Mouse (Mus musculus) heart, embryonic 11.5 days (tissue): ENCODE measurements around the gene Chst10. TPM values are rescaled to one million over a fixed set of nuclear protein-coding genes. Genes with fewer than 3 reads are reported as not detected.

ENCODE experiments used
- ATAC-seq: fragments of 200-750 bp; cut with Nextera tagmentation; replicated peaks from 2 replicates; pipeline ENCODE4 v1.8.0; 2017; ENCODE audit warnings: moderate library complexity; ENCODE audit not compliant: insufficient number of reproducible peaks, low FRiP score, low TSS enrichment
- H3K27ac ChIP-seq: fragments of 300-500 bp; sonication (generic); 2 replicates; pipeline ENCODE4 v1.5.1; 2014; ENCODE audit warnings: mild to moderate bottlenecking, low read depth, low read length
- H3K27me3 ChIP-seq: fragments of 300-500 bp; sonication (generic); 2 replicates; pipeline ENCODE4 v1.6.1; 2014; ENCODE audit warnings: mild to moderate bottlenecking, low read length, mixed read lengths; ENCODE audit not compliant: control insufficient read depth, insufficient read depth
- H3K36me3 ChIP-seq: fragments of 300-500 bp; sonication (generic); 2 replicates; pipeline ENCODE4 v1.6.1; 2014; ENCODE audit warnings: mild to moderate bottlenecking, low read length, moderate library complexity, mixed read lengths; ENCODE audit not compliant: control insufficient read depth, insufficient read depth
- H3K4me1 ChIP-seq: fragments of 300-500 bp; sonication (generic); 2 replicates; pipeline ENCODE4 v1.6.1; 2014; ENCODE audit warnings: low read length; ENCODE audit not compliant: control insufficient read depth, insufficient read depth
- H3K4me2 ChIP-seq: fragments of 300-500 bp; sonication (generic); 2 replicates; pipeline ENCODE4 v1.6.1; 2014; ENCODE audit warnings: mild to moderate bottlenecking, moderate library complexity
- H3K4me3 ChIP-seq: fragments of 300-500 bp; sonication (generic); 2 replicates; pipeline ENCODE4 v1.5.1; 2014; ENCODE audit warnings: low read depth, low read length
- H3K9ac ChIP-seq: fragments of 300-500 bp; sonication (generic); 2 replicates; pipeline ENCODE4 v1.6.1; 2014; ENCODE audit warnings: mild to moderate bottlenecking, low read depth, low read length, moderate library complexity
- H3K9me3 ChIP-seq: fragments of 300-500 bp; sonication (generic); replicated peaks from 2 replicates; pipeline ENCODE4 v1.6.1; 2016; ENCODE audit warnings: low read length; ENCODE audit not compliant: control insufficient read depth
- WGBS: fragments of 180-500 bp; shearing (Covaris S2); extraction: QIAGEN DNeasy Blood & Tissue Kit; methylation state at CpG from one replicate; pipeline ENCODE4 v1.1.7; 2014; ENCODE audit not compliant: insufficient replicate concordance; 5-methylcytosine and 5-hydroxymethylcytosine counted together
- polyA plus RNA-seq: library from polyadenylated mRNA; unstranded; fragments of >200 nt; fragmentation: Nextera tagmentation; extraction: Ambion mirVana; gene quantifications from 2 replicates; pipeline ENCODE4 v1.2.1, GENCODE M21; 2014

The Chst10 gene
- polyA plus RNA-seq, 1 experiment from 2014 or later, result 7.1 TPM

GRCm38 (mm10) chr1:38860867-38861524 lies 37.0 kb downstream of the Chst10 start:
- Histone ChIP-seq H3K9ac (no peak overlapping the region), H3K9me3 (no peaks in the 10 kb centered on the region), H3K36me3 (no peaks in the 10 kb centered on the region), H3K4me3 (no peak overlapping the region), H3K4me2 (no peak overlapping the region), H3K4me1 (no peaks in the 10 kb centered on the region), H3K27ac (no peak overlapping the region), H3K27me3 (no peaks in the 10 kb centered on the region)
- 83% methylated on average over 9 of the region's 9 CpGs for WGBS
- no peak for ATAC-seq

- H3K36me3 ChIP-seq, result no peaks in the 10 kb centered on the region
- no peak for ATAC-seq
- H3K4me2 ChIP-seq, result no peak overlapping the region
- 80% methylated on average over 5 of the region's 5 CpGs for WGBS
- no peak overlapping the region for H3K4me3 ChIP-seq
- no peaks in the 10 kb centered on the region for H3K27me3 ChIP-seq
- H3K9me3 ChIP-seq, result no peaks in the 10 kb centered on the region
- H3K27ac ChIP-seq, result no peak overlapping the region
- H3K4me1 ChIP-seq, result no peaks in the 10 kb centered on the region
- no peak overlapping the region for H3K9ac ChIP-seq
Measured at GRCm38 (mm10) chr1:38860207-38860606, 37.8 kb downstream of the Chst10 start.

GRCm38 (mm10) chr1:38856196-38856595 lies 41.8 kb downstream of the Chst10 start:
- ATAC-seq, result no peak
- 13% methylated on average over 3 of the region's 3 CpGs for WGBS
- Histone ChIP-seq H3K27me3 (no peaks in the 10 kb centered on the region), H3K4me1 (no peaks in the 10 kb centered on the region), H3K9ac (no peak overlapping the region), H3K9me3 (no peaks in the 10 kb centered on the region), H3K4me2 (no peak overlapping the region), H3K36me3 (no peaks in the 10 kb centered on the region), H3K27ac (no peak overlapping the region), H3K4me3 (no peak overlapping the region)

GRCm38 (mm10) chr1:38852250-38852649 lies 45.7 kb downstream of the Chst10 start:
- H3K27me3 ChIP-seq, result no peaks in the 10 kb centered on the region
- WGBS, result 67% methylated on average over 2 of the region's 2 CpGs
- no peaks in the 10 kb centered on the region for H3K4me1 ChIP-seq
- no peaks in the 10 kb centered on the region for H3K36me3 ChIP-seq
- no peak overlapping the region for H3K4me3 ChIP-seq
- no peak for ATAC-seq
- H3K4me2 ChIP-seq, result no peak overlapping the region
- no peak overlapping the region for H3K9ac ChIP-seq
- no peaks in the 10 kb centered on the region for H3K9me3 ChIP-seq
- no peak overlapping the region for H3K27ac ChIP-seq

- no peak for ATAC-seq
- 49% methylated on average over 2 of the region's 2 CpGs for WGBS
- H3K4me3 ChIP-seq, result no peak overlapping the region
- no peak overlapping the region for H3K27ac ChIP-seq
- H3K9me3 ChIP-seq, result no peaks in the 10 kb centered on the region
- H3K36me3 ChIP-seq, result no peaks in the 10 kb centered on the region
- no peak overlapping the region for H3K4me2 ChIP-seq
- no peaks in the 10 kb centered on the region for H3K27me3 ChIP-seq
- H3K4me1 ChIP-seq, result no peaks in the 10 kb centered on the region
- H3K9ac ChIP-seq, result no peak overlapping the region
Measured at GRCm38 (mm10) chr1:38850650-38851049, 47.3 kb downstream of the Chst10 start.

GRCm38 (mm10) chr1:38848451-38849289 lies 49.3 kb downstream of the Chst10 start:
- no peaks in the 10 kb centered on the region for H3K4me1 ChIP-seq
- no peak for ATAC-seq
- no peak overlapping the region for H3K4me2 ChIP-seq
- no peaks in the 10 kb centered on the region for H3K36me3 ChIP-seq
- no peak overlapping the region for H3K9ac ChIP-seq
- WGBS, result 89% methylated on average over 2 of the region's 2 CpGs
- no peaks in the 10 kb centered on the region for H3K27me3 ChIP-seq
- H3K27ac ChIP-seq, result no peak overlapping the region
- H3K4me3 ChIP-seq, result no peak overlapping the region
- no peaks in the 10 kb centered on the region for H3K9me3 ChIP-seq

GRCm38 (mm10) chr1:38847975-38848374 lies 50.0 kb downstream of the Chst10 start:
- Histone ChIP-seq H3K4me1 (no peaks in the 10 kb centered on the region), H3K27me3 (no peaks in the 10 kb centered on the region), H3K4me3 (no peak overlapping the region), H3K9ac (no peak overlapping the region), H3K36me3 (no peaks in the 10 kb centered on the region), H3K27ac (no peak overlapping the region), H3K9me3 (no peaks in the 10 kb centered on the region), H3K4me2 (no peak overlapping the region)
- WGBS, result 67% methylated on average over 11 of the region's 11 CpGs
- ATAC-seq, result no peak

GRCm38 (mm10) chr1:38843275-38843674 lies 54.7 kb downstream of the Chst10 start:
- H3K36me3 ChIP-seq, result no peaks in the 10 kb centered on the region
- H3K4me2 ChIP-seq, result no peak overlapping the region
- WGBS, result 81% methylated on average over 4 of the region's 4 CpGs
- H3K9ac ChIP-seq, result no peak overlapping the region
- no peak overlapping the region for H3K4me3 ChIP-seq
- no peak overlapping the region for H3K27ac ChIP-seq
- peaks cover 1% of the 10 kb centered on the region; the same call in 1 of the 2 replicates for H3K27me3 ChIP-seq
- no peak for ATAC-seq
- H3K9me3 ChIP-seq, result no peaks in the 10 kb centered on the region
- H3K4me1 ChIP-seq, result no peaks in the 10 kb centered on the region
